Mouse (Mus musculus): Measurements from ENCODE around the gene Armc2.

GRCm38 (mm10) chr10:41908899-41909298, 109.3 kb downstream of the Armc2 start:
- TF ChIP-seq CTCF (IDR thresholded peaks at IDR 0.05; ENCODE audit: extremely low read depth, insufficient read depth, insufficient read length, insufficient replicate concordance) (no peak), POLR2A (IDR thresholded peaks at IDR 0.05; ENCODE audit: low read depth, low read length) (no peak)
